Mouse (Mus musculus) erythroblast, embryonic 14.5 days (primary cell): ENCODE data around the gene Dnajb14.

Experiments
- GATA1 ChIP-seq: IDR thresholded peaks from 2 replicates; pipeline ENCODE4 v1.6.1; 2012; ENCODE audit warnings: low read length, inconsistent platforms, mixed read lengths
- TAL1 ChIP-seq: IDR thresholded peaks from 3 replicates; pipeline ENCODE4 v1.6.1; 2012; ENCODE audit warnings: low read length, inconsistent platforms, mixed read lengths

- TF ChIP-seq TAL1 (no peak), GATA1 (no peak)
Observed at GRCm38 (mm10) chr3:137855328-137855727, 12.1 kb upstream of the Dnajb14 start.
